Mouse (Mus musculus) limb, embryonic 13.5 days (tissue): Measurements from ENCODE around the gene Ly6g5c. TPM values are rescaled to one million over a fixed set of nuclear protein-coding genes. Genes with fewer than 3 reads are reported as not detected.
"Not testable (repeated sequence)": the region's sequence is repeated elsewhere in the genome, so short reads cannot be mapped to it uniquely, and the experiment has no call there.

Experiments
- ATAC-seq: fragments of 200-750 bp; cut with Nextera tagmentation; 2 replicates; pipeline ENCODE4 v1.8.0; 2017; ENCODE audit warnings: low read depth, moderate number of reproducible peaks, moderate TSS enrichment; ENCODE audit not compliant: low FRiP score
- H3K27ac ChIP-seq: fragments of 300-500 bp; sonication (generic); 2 replicates; pipeline ENCODE4 v1.5.1; 2015; ENCODE audit warnings: inconsistent platforms, mild to moderate bottlenecking, moderate library complexity
- H3K27me3 ChIP-seq: fragments of 300-500 bp; sonication (generic); 2 replicates; pipeline ENCODE4 v1.6.1; 2015; ENCODE audit warnings: mild to moderate bottlenecking, inconsistent platforms
- H3K36me3 ChIP-seq: fragments of 300-500 bp; sonication (generic); 2 replicates; pipeline ENCODE4 v1.6.1; 2015; ENCODE audit warnings: inconsistent platforms, mild to moderate bottlenecking, moderate library complexity
- H3K4me1 ChIP-seq: fragments of 300-500 bp; sonication (generic); 2 replicates; pipeline ENCODE4 v1.6.1; 2015; ENCODE audit warnings: inconsistent platforms
- H3K4me2 ChIP-seq: fragments of 300-500 bp; sonication (generic); replicated peaks from 2 replicates; pipeline ENCODE4 v1.6.1; 2015; ENCODE audit warnings: inconsistent platforms, mild to moderate bottlenecking, moderate library complexity
- H3K4me3 ChIP-seq: fragments of 300-500 bp; sonication (generic); 2 replicates; pipeline ENCODE4 v1.5.1; 2015; ENCODE audit warnings: moderate library complexity, mild to moderate bottlenecking, inconsistent platforms
- H3K9ac ChIP-seq: fragments of 300-500 bp; sonication (generic); 2 replicates; pipeline ENCODE4 v1.6.1; 2015; ENCODE audit warnings: mild to moderate bottlenecking, inconsistent platforms
- H3K9me3 ChIP-seq: fragments of 300-500 bp; sonication (generic); 2 replicates; pipeline ENCODE4 v1.6.1; 2016; ENCODE audit warnings: inconsistent platforms
- WGBS: fragments of 180-500 bp; shearing (Covaris S2); methylation state at CpG from one replicate; pipeline ENCODE4 v1.1.7; 2015; 5-methylcytosine and 5-hydroxymethylcytosine counted together
- polyA plus RNA-seq: library from polyadenylated mRNA; unstranded; fragments of >200 nt; fragmentation: Nextera tagmentation; extraction: Ambion mirVana; gene quantifications from 2 replicates; pipeline ENCODE4 v1.2.1, GENCODE M21; 2015

Ly6g5c gene
- polyA plus RNA-seq, 1 experiment from 2014 or later, result not detected

DNA sequence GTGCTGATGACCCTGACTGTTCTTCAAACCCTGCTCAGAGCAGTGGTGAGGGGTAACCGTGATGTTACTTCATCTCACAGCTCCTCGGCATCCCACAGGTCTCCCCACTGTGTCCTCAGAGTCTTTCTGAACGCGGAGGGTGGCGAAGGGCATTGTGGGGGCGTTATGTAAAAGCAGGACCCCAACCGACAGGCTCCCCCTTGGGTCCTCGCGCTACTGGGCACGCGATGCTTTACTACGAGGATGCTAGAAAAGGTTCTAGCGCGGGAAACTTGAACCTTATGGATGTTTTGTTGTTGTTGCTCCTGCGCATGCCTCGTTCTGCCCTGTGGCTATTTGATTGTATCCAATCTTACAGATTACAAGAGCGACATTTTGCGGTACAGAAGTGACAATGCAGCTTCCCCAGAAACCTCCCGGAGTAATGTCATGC is 13.8 kb downstream of the Ly6g5c start, which contains the start of gene Csnk2b:
Gene Csnk2b, minus strand, starts transcription at position 183 of the 433 bp plus-strand sequence.
- Histone ChIP-seq H3K4me2 (peak within 1 kb of the TSS; percentile 92), H3K27ac (peak within 1 kb of the TSS; percentile 94), H3K9ac (peak within 1 kb of the TSS; percentile 98), H3K4me3 (peak within 1 kb of the TSS; percentile 93), H3K36me3 (peaks cover 37% of the 10 kb centered on the region), H3K9me3 (no peaks in the 10 kb centered on the region), H3K27me3 (no peaks in the 10 kb centered on the region), H3K4me1 (peaks cover 32% of the 10 kb centered on the region)
- no peak for ATAC-seq
- 0% methylated on average over 19 of the region's 19 CpGs for WGBS

DNA sequence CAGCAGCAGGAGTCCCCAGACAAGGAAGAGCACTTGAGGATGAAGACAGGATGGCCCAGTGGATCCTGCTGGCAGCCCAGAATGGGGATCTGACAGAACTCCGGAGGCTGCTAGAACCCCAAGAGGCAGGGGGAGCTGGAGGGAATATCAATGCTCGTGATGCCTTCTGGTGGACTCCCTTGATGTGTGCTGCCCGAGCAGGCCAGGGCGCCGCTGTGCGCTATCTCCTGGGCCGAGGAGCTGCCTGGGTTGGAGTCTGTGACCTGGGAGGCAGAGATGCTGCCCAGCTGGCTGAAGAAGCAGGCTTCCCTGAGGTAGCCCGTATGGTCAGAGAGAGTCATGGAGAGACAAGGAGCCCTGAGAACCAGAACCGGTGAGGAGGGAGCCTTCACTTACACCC is 15.2 kb downstream of the Ly6g5c start:
- H3K9ac ChIP-seq, H3K4me3 ChIP-seq, H3K4me2 ChIP-seq, H3K27me3 ChIP-seq, H3K9me3 ChIP-seq, ATAC-seq, H3K27ac ChIP-seq: not testable (repeated sequence)
- 90% methylated on average over 9 of the region's 9 CpGs for WGBS
- Histone ChIP-seq H3K36me3 (peaks cover 31% of the 10 kb centered on the region), H3K4me1 (peaks cover 43% of the 10 kb centered on the region)

DNA sequence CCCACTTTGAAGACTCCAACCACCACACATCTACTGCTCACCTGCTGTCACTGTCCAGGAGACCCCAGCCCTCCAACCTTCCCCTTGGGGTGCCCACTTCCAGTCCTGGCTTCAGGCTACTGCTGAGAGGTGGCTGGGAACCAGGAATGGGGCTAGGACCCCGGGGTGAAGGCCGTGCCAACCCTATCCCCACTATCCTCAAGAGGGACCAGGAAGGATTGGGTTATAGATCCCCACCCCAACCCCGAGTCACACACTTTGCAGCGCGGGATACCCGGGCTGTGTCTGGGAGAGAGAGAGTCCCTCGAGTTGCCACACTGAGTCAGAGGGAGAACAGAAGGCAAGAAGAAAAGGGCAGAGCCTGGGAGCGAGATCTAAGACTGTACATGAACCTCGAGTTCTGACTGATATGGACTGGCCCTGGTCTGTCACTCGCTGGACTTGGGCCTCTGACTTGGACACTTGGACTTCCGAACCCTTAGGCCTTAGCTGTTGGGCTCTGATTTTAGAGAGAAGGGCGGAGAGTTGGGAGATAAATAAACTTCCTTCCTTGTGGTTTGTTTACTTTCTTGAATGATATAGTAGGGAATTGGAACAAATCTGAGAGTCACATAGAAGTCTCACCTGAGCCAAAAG is 16.3 kb downstream of the Ly6g5c start:
- Histone ChIP-seq H3K36me3 (peaks cover 27% of the 10 kb centered on the region), H3K4me1 (peaks cover 46% of the 10 kb centered on the region)
- H3K4me3 ChIP-seq, H3K4me2 ChIP-seq, H3K27me3 ChIP-seq, ATAC-seq, H3K9me3 ChIP-seq, H3K9ac ChIP-seq, H3K27ac ChIP-seq: not testable (repeated sequence)
- 94% methylated on average over 12 of the region's 12 CpGs for WGBS

DNA sequence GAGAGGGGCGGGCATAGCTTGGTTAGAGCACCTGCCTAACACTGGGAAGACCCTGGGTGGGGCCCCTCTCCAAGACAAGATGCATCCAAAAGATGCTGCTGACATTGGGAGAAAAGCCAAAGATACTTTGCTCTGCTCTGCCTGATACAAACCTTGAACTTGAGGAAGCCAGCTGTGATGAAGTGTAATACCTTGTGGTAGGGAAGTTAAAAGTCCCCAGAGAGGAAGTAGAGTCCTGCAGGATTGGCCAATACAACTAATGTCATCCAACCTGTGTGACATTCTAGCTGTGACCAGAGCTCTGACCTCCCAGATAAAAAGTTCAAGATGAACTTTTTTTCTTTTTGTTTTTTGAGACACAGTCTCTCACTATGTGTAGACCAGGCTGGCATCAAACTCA is 17.0 kb downstream of the Ly6g5c start:
- Histone ChIP-seq H3K4me1 (peaks cover 40% of the 10 kb centered on the region), H3K27ac (no peak overlapping the region; the same call in 1 of the 2 replicates), H3K9ac (peak overlapping the region; percentile 88), H3K4me2 (peak overlapping the region; percentile 81), H3K4me3 (no peak overlapping the region), H3K36me3 (peaks cover 34% of the 10 kb centered on the region), H3K27me3 (no peaks in the 10 kb centered on the region), H3K9me3 (no peaks in the 10 kb centered on the region)
- ATAC-seq, result no peak
- 88% methylated on average over 1 of the region's 1 CpGs for WGBS

DNA sequence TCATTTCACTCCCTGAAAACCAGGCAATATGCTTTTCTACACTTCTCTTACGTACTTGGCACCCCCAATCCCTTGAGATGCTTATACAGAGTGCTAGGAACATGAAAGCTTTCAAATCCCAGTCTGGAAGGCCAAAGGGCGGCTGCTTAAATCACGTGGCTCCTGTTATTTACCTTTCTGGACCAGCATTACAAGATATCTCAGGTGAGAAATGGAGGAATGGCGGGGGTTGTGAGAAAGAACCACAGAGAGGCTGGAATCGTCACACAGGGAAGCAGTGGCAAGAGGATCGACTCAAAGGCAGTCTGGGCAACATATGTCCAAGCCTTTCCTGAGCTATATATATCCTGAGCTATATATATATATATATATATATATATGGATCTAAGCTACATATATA is 17.5 kb downstream of the Ly6g5c start:
- Histone ChIP-seq H3K9me3 (no peaks in the 10 kb centered on the region), H3K9ac (peak overlapping the region; percentile 88), H3K27me3 (no peaks in the 10 kb centered on the region), H3K36me3 (peaks cover 39% of the 10 kb centered on the region), H3K4me1 (peaks cover 35% of the 10 kb centered on the region), H3K4me2 (peak overlapping the region; percentile 81), H3K4me3 (peak overlapping the region; percentile 76), H3K27ac (peak overlapping the region; percentile 88; the same call in 1 of the 2 replicates)
- WGBS, result 26% methylated on average over 6 of the region's 6 CpGs
- ATAC-seq, result no peak

DNA sequence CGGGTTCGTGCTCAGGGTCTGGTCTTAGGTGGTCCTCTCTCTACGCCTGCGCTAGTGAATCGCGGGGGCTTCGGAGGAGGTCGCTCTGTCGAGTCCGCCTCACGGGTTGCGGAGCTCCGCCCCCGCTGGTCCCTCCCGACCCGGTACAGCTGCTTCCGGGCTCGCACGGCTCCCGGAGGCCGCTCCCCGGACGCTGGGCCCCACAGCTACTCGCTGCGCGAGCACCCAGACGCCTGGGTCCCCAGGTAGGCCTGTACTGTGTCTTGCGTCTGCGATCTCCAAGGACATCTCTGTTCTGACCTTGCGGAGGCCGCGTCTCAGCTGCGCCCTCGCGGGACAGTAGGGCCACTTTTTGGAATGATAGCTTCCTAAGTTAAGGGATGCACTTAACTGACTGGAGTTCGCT is 18.1 kb downstream of the Ly6g5c start, which contains the start of gene D17H6S53E:
Gene D17H6S53E, plus strand, starts transcription at position 168 of the 406 bp plus-strand sequence.
- Histone ChIP-seq H3K36me3 (peaks cover 39% of the 10 kb centered on the region), H3K9ac (peak within 1 kb of the TSS; percentile 88), H3K4me3 (peak within 1 kb of the TSS; percentile 76), H3K27me3 (no peaks in the 10 kb centered on the region), H3K4me2 (peak within 1 kb of the TSS; percentile 81), H3K9me3 (no peaks in the 10 kb centered on the region), H3K27ac (peak within 1 kb of the TSS; percentile 88), H3K4me1 (peaks cover 34% of the 10 kb centered on the region)
- WGBS, result under 1% methylated on average over 30 of the region's 36 CpGs
- ATAC-seq, result peak; percentile 41; the same call in 1 of the 2 replicates

DNA sequence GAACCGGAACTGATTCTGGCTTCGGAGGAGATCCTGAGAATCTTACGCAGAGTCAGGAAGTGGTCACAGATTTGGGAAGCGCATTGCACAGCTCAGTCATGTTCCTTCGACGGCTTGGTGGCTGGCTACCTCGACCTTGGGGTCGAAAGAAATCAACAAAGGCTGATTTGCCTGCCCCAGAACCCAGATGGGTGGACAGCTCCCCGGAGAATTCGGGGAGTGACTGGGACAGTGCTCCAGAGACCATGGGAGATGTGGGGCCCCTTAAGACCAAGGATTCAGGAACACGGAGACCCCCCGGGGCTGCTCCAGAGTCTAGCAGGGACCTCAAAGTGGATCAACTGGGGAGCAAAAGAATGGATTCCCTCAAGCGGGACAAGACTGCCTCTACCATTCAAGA is 18.9 kb downstream of the Ly6g5c start:
- no peak for ATAC-seq
- 75% methylated on average over 13 of the region's 13 CpGs for WGBS
- peak overlapping the region; percentile 88; the same call in 1 of the 2 replicates for H3K27ac ChIP-seq

DNA sequence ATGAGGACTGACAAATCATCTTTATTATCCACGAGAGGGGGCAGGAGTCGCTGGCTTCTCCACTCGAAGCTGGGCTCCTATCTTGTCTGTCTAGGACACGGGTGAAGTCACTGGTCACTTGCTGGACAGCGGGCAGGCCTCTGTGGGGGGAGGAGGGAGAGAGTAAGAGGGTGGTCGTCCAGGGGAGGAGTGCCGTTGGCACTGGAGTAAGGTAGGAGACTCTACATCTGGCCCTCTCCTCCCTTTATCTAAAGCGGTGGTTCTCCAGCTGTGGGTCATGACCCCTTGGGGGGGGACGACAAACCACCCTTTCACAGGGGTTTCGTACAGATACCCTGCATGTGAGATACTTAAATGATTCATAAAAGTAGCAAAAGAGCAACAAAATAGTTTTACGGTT is 20.9 kb downstream of the Ly6g5c start:
- H3K27me3 ChIP-seq, result no peaks in the 10 kb centered on the region
- peaks cover 33% of the 10 kb centered on the region for H3K36me3 ChIP-seq
- H3K4me1 ChIP-seq, result peaks cover 28% of the 10 kb centered on the region
- 64% methylated on average over 11 of the region's 11 CpGs for WGBS
- H3K27ac ChIP-seq, result no peak overlapping the region
- H3K9me3 ChIP-seq, result no peaks in the 10 kb centered on the region
- no peak overlapping the region for H3K4me2 ChIP-seq
- H3K9ac ChIP-seq, result no peak overlapping the region
- H3K4me3 ChIP-seq, result no peak overlapping the region
- ATAC-seq, result no peak

More for the DNA sequence above, 18.9 kb downstream of the Ly6g5c start:
- peaks cover 39% of the 10 kb centered on the region for H3K36me3 ChIP-seq
- peaks cover 34% of the 10 kb centered on the region for H3K4me1 ChIP-seq
- H3K9me3 ChIP-seq, result no peaks in the 10 kb centered on the region
- H3K4me3 ChIP-seq, result peak overlapping the region; percentile 76
- H3K4me2 ChIP-seq, result peak overlapping the region; percentile 81
- H3K9ac ChIP-seq, result peak overlapping the region; percentile 88
- no peaks in the 10 kb centered on the region for H3K27me3 ChIP-seq

DNA sequence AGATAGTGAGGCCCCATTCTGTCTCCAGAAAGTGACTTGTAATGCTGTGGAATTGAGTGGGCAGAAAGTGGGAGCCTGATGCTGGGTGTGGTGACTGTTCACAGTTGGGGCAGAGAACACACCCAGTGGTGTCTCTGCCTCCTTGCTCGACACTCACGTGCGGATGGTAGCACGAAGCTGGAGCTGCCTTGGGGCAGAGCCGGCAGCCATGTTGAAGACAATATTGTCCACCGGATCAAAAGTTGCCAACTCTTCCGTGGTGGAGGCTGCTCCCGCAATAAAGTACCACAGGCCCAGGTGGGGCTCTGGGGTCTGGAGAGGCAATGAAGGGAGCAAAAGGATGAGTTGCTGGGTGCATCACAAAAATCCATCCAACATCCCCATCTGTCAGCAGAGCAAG is 23.0 kb downstream of the Ly6g5c start:
- H3K4me3 ChIP-seq, result no peak overlapping the region
- no peak for ATAC-seq
- H3K27ac ChIP-seq, result no peak overlapping the region
- peaks cover 22% of the 10 kb centered on the region for H3K36me3 ChIP-seq
- no peak overlapping the region for H3K9ac ChIP-seq
- no peaks in the 10 kb centered on the region for H3K27me3 ChIP-seq
- WGBS, result 87% methylated on average over 8 of the region's 8 CpGs
- no peak overlapping the region for H3K4me2 ChIP-seq
- H3K4me1 ChIP-seq, result peaks cover 18% of the 10 kb centered on the region
- no peaks in the 10 kb centered on the region for H3K9me3 ChIP-seq

DNA sequence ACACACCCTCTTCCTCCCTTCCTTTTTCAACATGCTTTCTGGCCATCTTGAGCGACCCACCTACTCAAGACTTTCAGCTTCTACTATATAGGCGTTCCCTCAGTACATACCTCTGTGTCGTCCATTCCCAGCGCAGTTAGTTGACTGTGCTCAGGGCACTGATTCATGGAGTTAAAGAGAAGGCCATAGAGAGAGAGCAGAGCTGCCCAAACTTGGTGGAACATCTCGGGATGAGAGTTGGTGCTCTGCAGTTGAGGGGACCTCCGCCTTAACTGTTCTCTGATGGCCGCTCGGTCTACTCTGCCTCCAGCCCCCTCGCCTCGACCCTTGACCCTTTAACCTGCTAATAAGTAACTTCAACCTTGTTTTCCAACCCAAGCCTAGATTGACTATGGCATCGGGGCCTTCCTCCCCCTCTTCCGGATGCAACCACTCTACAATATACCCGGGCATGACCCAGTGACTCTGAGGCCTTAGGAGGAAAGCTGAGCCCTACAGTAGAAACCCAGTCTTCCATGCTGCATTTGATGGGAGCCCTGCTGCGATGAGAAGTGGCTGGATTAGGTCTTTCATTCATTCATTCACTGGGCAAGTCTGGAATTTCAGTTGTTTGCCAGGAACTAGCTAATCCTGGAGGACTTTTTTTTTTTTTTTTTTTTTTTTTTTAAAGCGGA is 23.6 kb downstream of the Ly6g5c start, which contains the start of gene Apom:
Gene Apom, minus strand, starts transcription at position 551 of the 674 bp plus-strand sequence.
- Histone ChIP-seq H3K4me3 (no peak within 1 kb of the TSS), H3K9me3 (no peaks in the 10 kb centered on the region), H3K36me3 (peaks cover 22% of the 10 kb centered on the region), H3K27me3 (no peaks in the 10 kb centered on the region), H3K9ac (0 out of 2 replicates have a peak within 1 kb of the TSS, but pooled peaks have one; percentile 4), H3K4me1 (peaks cover 22% of the 10 kb centered on the region), H3K27ac (no peak within 1 kb of the TSS), H3K4me2 (no peak within 1 kb of the TSS)
- 85% methylated on average over 15 of the region's 15 CpGs for WGBS
- ATAC-seq, result no peak

DNA sequence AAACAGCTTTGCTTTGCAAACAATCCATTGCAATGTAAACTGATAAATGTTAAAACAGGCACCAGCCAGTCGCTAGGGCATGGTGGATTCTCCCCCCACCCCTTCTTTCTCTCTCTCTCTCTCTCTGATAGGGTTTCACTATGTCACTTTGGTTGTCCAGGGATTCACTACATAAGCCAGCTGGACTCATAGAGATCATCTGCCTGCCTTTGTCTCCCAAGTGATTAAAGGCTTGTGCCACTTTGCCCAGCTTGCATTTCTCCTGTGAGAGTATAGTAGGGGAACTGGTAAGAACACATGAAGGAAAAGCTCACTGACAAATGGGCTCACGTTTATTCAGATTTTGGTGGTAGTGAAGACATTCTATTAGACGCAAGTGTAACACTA is 24.1 kb downstream of the Ly6g5c start:
- H3K9ac ChIP-seq, result no peak overlapping the region
- 81% methylated on average over 3 of the region's 3 CpGs for WGBS
- no peaks in the 10 kb centered on the region for H3K27me3 ChIP-seq
- peaks cover 22% of the 10 kb centered on the region for H3K36me3 ChIP-seq
- ATAC-seq, result no peak
- H3K9me3 ChIP-seq, result no peaks in the 10 kb centered on the region
- H3K4me1 ChIP-seq, result peaks cover 22% of the 10 kb centered on the region
- no peak overlapping the region for H3K4me2 ChIP-seq
- H3K4me3 ChIP-seq, result no peak overlapping the region
- no peak overlapping the region for H3K27ac ChIP-seq

DNA sequence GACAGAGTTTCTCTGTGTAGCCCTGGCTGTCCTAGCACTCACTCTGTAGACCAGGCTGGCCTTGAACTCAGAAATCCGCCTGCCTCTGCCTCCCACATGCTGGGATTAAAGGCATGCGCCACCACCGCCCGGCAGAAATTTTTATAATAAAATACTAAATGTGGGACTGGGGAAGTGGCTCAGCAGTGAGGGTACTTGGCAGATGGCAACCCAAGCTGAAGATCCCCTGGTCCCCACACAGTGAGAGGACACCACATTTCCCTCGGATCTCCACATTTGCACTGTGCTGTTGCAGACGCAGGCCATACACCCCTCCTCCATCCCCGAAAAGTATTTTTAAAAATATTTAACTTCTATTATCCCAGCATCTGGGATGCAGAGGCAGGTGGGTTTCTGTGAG is 25.4 kb downstream of the Ly6g5c start:
- ATAC-seq, result no peak
- WGBS, result 92% methylated on average over 7 of the region's 7 CpGs
- Histone ChIP-seq H3K27me3 (no peaks in the 10 kb centered on the region), H3K36me3 (peaks cover 21% of the 10 kb centered on the region), H3K4me1 (peaks cover 19% of the 10 kb centered on the region), H3K27ac (no peak overlapping the region), H3K9ac (no peak overlapping the region), H3K9me3 (no peaks in the 10 kb centered on the region), H3K4me2 (no peak overlapping the region), H3K4me3 (no peak overlapping the region)
